Mouse (Mus musculus) C2C12 (cell line): ENCODE measurements at regions not wholly inside any gene's neighbourhood (a gene's known extent, or its start where the extent isn't known, plus 50 kb on each side); places are given as distances from the start of the nearest gene placed in this dataset.

ENCODE experiments used
- H3K27me3 ChIP-seq: one replicate; pipeline ENCODE4 v1.6.1; 2011; ENCODE audit not compliant: control insufficient read depth, insufficient read depth, insufficient read length
- H3K36me3 ChIP-seq: one replicate; pipeline ENCODE4 v1.6.1; 2011; ENCODE audit not compliant: control insufficient read depth, insufficient read depth
- H3K4me3 ChIP-seq: one replicate; pipeline ENCODE4 v1.5.1; 2011; ENCODE audit warnings: mild to moderate bottlenecking, control low read depth; ENCODE audit not compliant: poor library complexity, insufficient read depth, severe bottlenecking
- H3K79me2 ChIP-seq: one replicate; pipeline ENCODE4 v1.6.1; 2011; ENCODE audit not compliant: control insufficient read depth, insufficient read depth
- H3K79me3 ChIP-seq: one replicate; pipeline ENCODE4 v1.6.1; 2011; ENCODE audit warnings: low read depth, control low read depth
- H3ac ChIP-seq: one replicate; pipeline ENCODE3; 2011; ENCODE audit warnings: low read depth; ENCODE audit not compliant: control insufficient read depth, insufficient read length
- CEBPB ChIP-seq: IDR thresholded peaks from one replicate; pipeline ENCODE4 v1.6.1; 2011; ENCODE audit warnings: low read depth, mild to moderate bottlenecking, control low read depth, moderate library complexity
- CTCF ChIP-seq: IDR thresholded peaks from one replicate; pipeline ENCODE4 v1.5.1; 2011; ENCODE audit not compliant: control insufficient read depth, insufficient read depth, insufficient read length
- FOSL1 ChIP-seq: IDR thresholded peaks from one replicate; pipeline ENCODE4 v1.8.0; 2011; ENCODE audit warnings: mild to moderate bottlenecking, low read length; ENCODE audit not compliant: poor library complexity, insufficient read depth, severe bottlenecking
- MAX ChIP-seq: IDR thresholded peaks from one replicate; pipeline ENCODE4 v1.6.1; 2011; ENCODE audit warnings: mild to moderate bottlenecking, control low read depth
- MYOD1 ChIP-seq: IDR thresholded peaks from one replicate; pipeline ENCODE4 v1.6.1; 2011; ENCODE audit warnings: low read depth; ENCODE audit not compliant: control insufficient read depth, insufficient read length
- MYOG ChIP-seq: IDR thresholded peaks from one replicate; pipeline ENCODE4 v1.6.1; 2011; ENCODE audit not compliant: control insufficient read depth, insufficient read length; ENCODE audit errors: extremely low read depth
- USF1 ChIP-seq: IDR thresholded peaks from one replicate; pipeline ENCODE4 v1.6.1; 2011; ENCODE audit warnings: low read depth, mild to moderate bottlenecking, control low read depth, moderate library complexity

- H3K79me3 ChIP-seq = no peaks in the 10 kb centered on the region
- peaks cover 11% of the 10 kb centered on the region for H3K27me3 ChIP-seq
- H3ac ChIP-seq = no peak overlapping the region
- no peaks in the 10 kb centered on the region for H3K79me2 ChIP-seq
- H3K36me3 ChIP-seq = no peaks in the 10 kb centered on the region
- H3K4me3 ChIP-seq = no peak overlapping the region
- TF ChIP-seq CTCF (no peak), FOSL1 (no peak), MYOD1 (no peak), MYOG (no peak), MAX (no peak), CEBPB (no peak)
Observed at GRCm38 (mm10) chr4:125439856-125440255, 50.6 kb upstream of the Grik3 start.

GRCm38 (mm10) chr4:125437161-125437822, 53.2 kb upstream of the Grik3 start:
- Histone ChIP-seq H3K27me3 (peaks cover 11% of the 10 kb centered on the region), H3K36me3 (no peaks in the 10 kb centered on the region), H3K79me2 (no peaks in the 10 kb centered on the region), H3K4me3 (no peak overlapping the region), H3K79me3 (no peaks in the 10 kb centered on the region), H3ac (no peak overlapping the region)
- TF ChIP-seq FOSL1 (no peak), CEBPB (no peak), USF1 (no peak), MAX (no peak), MYOG (no peak), CTCF (no peak), MYOD1 (no peak)

- Histone ChIP-seq H3K27me3 (no peaks in the 10 kb centered on the region), H3ac (no peak overlapping the region), H3K4me3 (no peak overlapping the region), H3K79me2 (no peaks in the 10 kb centered on the region), H3K79me3 (no peaks in the 10 kb centered on the region), H3K36me3 (no peaks in the 10 kb centered on the region)
- TF ChIP-seq MYOD1 = no peak
- no peak for TF ChIP-seq FOSL1
- TF ChIP-seq MYOG = no peak
- TF ChIP-seq MAX = no peak
Observed at GRCm38 (mm10) chr4:125433511-125433910, 57.0 kb upstream of the Grik3 start.

- H3ac ChIP-seq = no peak overlapping the region
- no peaks in the 10 kb centered on the region for H3K79me3 ChIP-seq
- no peak for TF ChIP-seq FOSL1
- TF ChIP-seq CEBPB = no peak
- TF ChIP-seq MYOD1 = no peak
- TF ChIP-seq MAX = no peak
- TF ChIP-seq USF1 = no peak
- H3K79me2 ChIP-seq = no peaks in the 10 kb centered on the region
- H3K27me3 ChIP-seq = no peaks in the 10 kb centered on the region
- no peak overlapping the region for H3K4me3 ChIP-seq
- H3K36me3 ChIP-seq = no peaks in the 10 kb centered on the region
Observed at GRCm38 (mm10) chr4:125431648-125432047, 58.9 kb upstream of the Grik3 start.

- Histone ChIP-seq H3K79me2 (no peaks in the 10 kb centered on the region), H3ac (no peak overlapping the region), H3K27me3 (peaks cover 3% of the 10 kb centered on the region), H3K36me3 (no peaks in the 10 kb centered on the region), H3K79me3 (no peaks in the 10 kb centered on the region), H3K4me3 (no peak overlapping the region)
- TF ChIP-seq FOSL1 = no peak
- no peak for TF ChIP-seq MYOD1
Observed at GRCm38 (mm10) chr4:125430845-125431244, 59.7 kb upstream of the Grik3 start.

GRCm38 (mm10) chr4:125428736-125429135, 61.8 kb upstream of the Grik3 start:
- no peaks in the 10 kb centered on the region for H3K79me2 ChIP-seq
- no peak overlapping the region for H3K4me3 ChIP-seq
- H3K36me3 ChIP-seq = no peaks in the 10 kb centered on the region
- no peak for TF ChIP-seq CTCF
- TF ChIP-seq MYOG = no peak
- no peak for TF ChIP-seq CEBPB
- TF ChIP-seq MYOD1 = no peak
- TF ChIP-seq USF1 = no peak
- no peak for TF ChIP-seq FOSL1
- TF ChIP-seq MAX = no peak
- H3K79me3 ChIP-seq = no peaks in the 10 kb centered on the region
- H3K27me3 ChIP-seq = peaks cover 7% of the 10 kb centered on the region
- H3ac ChIP-seq = no peak overlapping the region
